Mouse (Mus musculus) heart, adult 2 months (tissue): ENCODE measurements around the gene Gprc5b. TPM values are rescaled to one million over a fixed set of nuclear protein-coding genes. Genes with fewer than 3 reads are reported as not detected.

Experiments
- DNase-seq, 2 experiments: peaks; one replicate each; pipeline ENCODE4 v3.0.0; 2021
- H3K27ac ChIP-seq: fragments of 200-600 bp; 2 replicates; pipeline ENCODE4 v1.8.1; 2022
- H3K27me3 ChIP-seq: fragments of 200-500 bp; 2 replicates; pipeline ENCODE4 v1.6.1; 2012; ENCODE audit warnings: mild to moderate bottlenecking, low read length, inconsistent platforms, mixed read lengths; ENCODE audit not compliant: control insufficient read depth, insufficient read depth
- H3K36me3 ChIP-seq: fragments of 200-500 bp; 2 replicates; pipeline ENCODE4 v1.6.1; 2012; ENCODE audit warnings: low read length, inconsistent platforms; ENCODE audit not compliant: control insufficient read depth, insufficient read depth
- H3K4me1 ChIP-seq: fragments of 200-500 bp; 2 replicates; pipeline ENCODE4 v1.6.1; 2011; ENCODE audit warnings: low read length; ENCODE audit not compliant: control insufficient read depth, insufficient read depth
- H3K4me3 ChIP-seq: fragments of 200-600 bp; 2 replicates; pipeline ENCODE4 v1.8.1; 2022
- H3K79me2 ChIP-seq: fragments of 200-500 bp; replicated peaks from 2 replicates; pipeline ENCODE4 v1.6.1; 2012; ENCODE audit warnings: mild to moderate bottlenecking, inconsistent platforms, low read length, moderate library complexity, mixed read lengths; ENCODE audit not compliant: control insufficient read depth, insufficient read depth
- H3K9ac ChIP-seq: fragments of 200-500 bp; 2 replicates; pipeline ENCODE4 v1.6.1; 2012; ENCODE audit warnings: low read depth, mild to moderate bottlenecking, control low read depth, inconsistent platforms, low read length, mixed read lengths
- CTCF ChIP-seq: fragments of 200-600 bp; IDR thresholded peaks from 2 replicates; pipeline ENCODE4 v1.8.1; 2022; ENCODE audit warnings: antibody characterized with exemption, mild to moderate bottlenecking, moderate library complexity
- EP300 ChIP-seq: fragments of 200-500 bp; IDR thresholded peaks from 2 replicates; pipeline ENCODE4 v1.6.1; 2011; ENCODE audit warnings: low read depth, low read length, control low read depth; ENCODE audit not compliant: insufficient read depth
- POLR2A ChIP-seq: fragments of 200-500 bp; IDR thresholded peaks from 2 replicates; pipeline ENCODE4 v1.6.1; 2011; ENCODE audit warnings: mild to moderate bottlenecking, low read depth, low read length, control low read depth; ENCODE audit not compliant: insufficient read depth
- WGBS: fragments of 180-500 bp; shearing (Covaris S2); methylation state at CpG from one replicate; pipeline ENCODE4 v1.1.7; 2018; 5-methylcytosine and 5-hydroxymethylcytosine counted together
- intact Hi-C: fragments of 180-260 bp; cut with DNase I; formaldehyde crosslinking; loops from one replicate; pipeline ENCODE4 v1.15.1; 2025
- polyA plus RNA-seq: library from polyadenylated mRNA; depleted of rRNA; stranded (reverse); fragments of >200 nt; gene quantifications from 2 replicates; pipeline ENCODE4 v1.2.3, GENCODE M21; 2012
- total RNA-seq, 2 experiments: library from RNA; stranded (reverse); gene quantifications; 2 replicates each; pipeline ENCODE4 v1.2.3; 2021

The Gprc5b gene
- total and polyA plus RNA-seq, 3 experiments, result 11.3 to 24.0 (median 11.6) TPM

DNA sequence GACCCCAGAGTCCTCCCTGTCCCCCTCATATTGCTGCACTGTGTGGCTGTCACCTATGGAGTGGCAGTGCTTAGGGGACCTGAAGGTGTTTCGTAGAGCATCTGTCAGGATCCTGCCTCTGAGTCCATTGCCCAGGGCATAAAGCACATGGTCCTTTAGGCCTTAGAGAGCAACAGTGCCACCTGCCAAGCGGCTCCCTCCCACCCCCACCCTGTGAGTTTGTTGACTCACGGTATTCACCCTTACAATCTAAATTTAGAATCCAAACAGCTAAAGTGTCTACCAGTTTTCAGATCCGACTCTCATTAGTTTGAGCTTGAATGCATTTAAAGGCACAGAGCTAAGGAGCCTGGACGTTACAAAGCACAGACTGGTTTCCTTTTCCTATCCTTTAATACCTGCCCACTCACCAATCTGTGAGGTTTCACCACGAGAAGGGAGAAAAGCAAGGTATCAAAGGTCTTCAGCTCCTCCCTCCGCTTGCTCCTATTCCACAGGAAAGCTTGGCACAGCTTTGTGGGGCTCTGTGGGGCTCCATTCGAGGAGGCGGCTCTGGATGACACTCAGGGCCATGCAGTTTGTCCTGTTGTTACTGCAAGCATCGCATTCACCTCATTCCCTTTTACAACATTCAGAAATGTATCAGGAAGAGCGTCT lies 41.3 kb downstream of the Gprc5b start:
- Histone ChIP-seq H3K36me3 (no peaks in the 10 kb centered on the region), H3K9ac (no peak overlapping the region), H3K4me3 (no peak overlapping the region), H3K27ac (no peak overlapping the region), H3K27me3 (no peaks in the 10 kb centered on the region), H3K4me1 (no peaks in the 10 kb centered on the region), H3K79me2 (no peaks in the 10 kb centered on the region)
- no peak for DNase-seq
- intact Hi-C loops, result no loop called here
- no peak for TF ChIP-seq POLR2A
- TF ChIP-seq CTCF, result no peak
- TF ChIP-seq EP300, result no peak
- 60% methylated on average over 11 of the region's 11 CpGs for WGBS

- intact Hi-C loops, result no loop called here
- TF ChIP-seq EP300 (no peak), POLR2A (no peak), CTCF (no peak)
Observed at GRCm38 (mm10) chr7:118949749-118950148, 45.3 kb downstream of the Gprc5b start.

GRCm38 (mm10) chr7:118948677-118949282 lies 46.2 kb downstream of the Gprc5b start:
- H3K27me3 ChIP-seq, result no peaks in the 10 kb centered on the region
- 81% methylated on average over 2 of the region's 2 CpGs for WGBS
- H3K4me1 ChIP-seq, result peaks cover 2% of the 10 kb centered on the region; the same call in 1 of the 2 replicates
- H3K4me3 ChIP-seq, result no peak overlapping the region
- no peaks in the 10 kb centered on the region for H3K79me2 ChIP-seq
- no peak overlapping the region for H3K9ac ChIP-seq
- intact Hi-C loops, result no loop called here
- H3K27ac ChIP-seq, result no peak overlapping the region
- no peak for TF ChIP-seq CTCF
- no peak for TF ChIP-seq POLR2A
- no peak for TF ChIP-seq EP300
- H3K36me3 ChIP-seq, result no peaks in the 10 kb centered on the region
- no peak for DNase-seq

More at GRCm38 (mm10) chr7:118949749-118950148, 45.3 kb downstream of the Gprc5b start:
- H3K27ac ChIP-seq, result no peak overlapping the region
- H3K27me3 ChIP-seq, result no peaks in the 10 kb centered on the region
- no peak overlapping the region for H3K9ac ChIP-seq
- H3K36me3 ChIP-seq, result no peaks in the 10 kb centered on the region
- WGBS, result 37% methylated on average over 7 of the region's 7 CpGs
- DNase-seq, result no peak
- no peak overlapping the region for H3K4me3 ChIP-seq
- no peaks in the 10 kb centered on the region for H3K79me2 ChIP-seq
- H3K4me1 ChIP-seq, result peaks cover 2% of the 10 kb centered on the region; the same call in 1 of the 2 replicates

GRCm38 (mm10) chr7:118947241-118947640 lies 47.8 kb downstream of the Gprc5b start:
- TF ChIP-seq POLR2A, result no peak
- no peak for TF ChIP-seq CTCF
- no peak for TF ChIP-seq EP300
- Histone ChIP-seq H3K4me1 (peaks cover 2% of the 10 kb centered on the region; the same call in 1 of the 2 replicates), H3K36me3 (no peaks in the 10 kb centered on the region), H3K4me3 (no peak overlapping the region), H3K27ac (no peak overlapping the region), H3K27me3 (no peaks in the 10 kb centered on the region), H3K9ac (no peak overlapping the region), H3K79me2 (no peaks in the 10 kb centered on the region)
- 42% methylated on average over 3 of the region's 3 CpGs for WGBS
- no peak for DNase-seq
- intact Hi-C loops, result no loop called here

GRCm38 (mm10) chr7:118944884-118945283 lies 50.1 kb downstream of the Gprc5b start:
- Histone ChIP-seq H3K36me3 (no peaks in the 10 kb centered on the region), H3K27ac (no peak overlapping the region), H3K4me3 (no peak overlapping the region), H3K4me1 (peaks cover 2% of the 10 kb centered on the region; the same call in 1 of the 2 replicates), H3K79me2 (no peaks in the 10 kb centered on the region), H3K27me3 (no peaks in the 10 kb centered on the region), H3K9ac (no peak overlapping the region)
- no peak for TF ChIP-seq POLR2A
- no peak for TF ChIP-seq EP300
- no peak for TF ChIP-seq CTCF
- WGBS, result 45% methylated on average over 2 of the region's 2 CpGs
- intact Hi-C loops, result no loop called here
- DNase-seq, result no peak

GRCm38 (mm10) chr7:118943170-118943569 lies 51.8 kb downstream of the Gprc5b start:
- no peak overlapping the region for H3K9ac ChIP-seq
- no peak overlapping the region for H3K4me3 ChIP-seq
- intact Hi-C loops, result no loop called here
- H3K79me2 ChIP-seq, result no peaks in the 10 kb centered on the region
- 43% methylated on average over 7 of the region's 7 CpGs for WGBS
- H3K36me3 ChIP-seq, result no peaks in the 10 kb centered on the region
- no peak for TF ChIP-seq POLR2A
- no peak for TF ChIP-seq EP300
- no peak for TF ChIP-seq CTCF
- no peaks in the 10 kb centered on the region for H3K27me3 ChIP-seq
- no peak for DNase-seq
- H3K4me1 ChIP-seq, result peaks cover 2% of the 10 kb centered on the region; the same call in 1 of the 2 replicates
- H3K27ac ChIP-seq, result no peak overlapping the region
